Mouse (Mus musculus) CH12.LX (cell line): ENCODE measurements at regions not wholly inside any gene's neighbourhood (a gene's known extent, or its start where the extent isn't known, plus 50 kb on each side); places are given as distances from the start of the nearest gene placed in this dataset.

Experiments
- CTCF ChIP-seq, 2 experiments: IDR thresholded peaks in 1 of 2; conservative IDR thresholded peaks in 1 of 2; 2 replicates each; pipeline ENCODE4 v1.5.1; 2011 to 2012; ENCODE audit warnings: low read depth in 2 of 2, low read length in 2 of 2, improper control_type of control experiment in 1 of 2, inconsistent platforms in 1 of 2, mild to moderate bottlenecking in 1 of 2, moderate library complexity in 1 of 2
- E2F4 ChIP-seq: IDR thresholded peaks from 2 replicates; pipeline ENCODE4 v1.6.1; 2011; ENCODE audit warnings: low read depth, low read length, improper control_type of control experiment; ENCODE audit not compliant: insufficient replicate concordance
- EP300 ChIP-seq: IDR thresholded peaks from 2 replicates; pipeline ENCODE4 v1.6.1; 2011; ENCODE audit warnings: low read length, improper control_type of control experiment
- POLR2A ChIP-seq: IDR thresholded peaks from 2 replicates; pipeline ENCODE4 v1.6.1; 2011; ENCODE audit warnings: low read depth, mild to moderate bottlenecking, improper control_type of control experiment, low read length
- POLR2AphosphoS2 ChIP-seq: IDR thresholded peaks from 2 replicates; pipeline ENCODE4 v1.6.1; 2011; ENCODE audit warnings: low read depth, low read length, improper control_type of control experiment
- RCOR1 ChIP-seq: conservative IDR thresholded peaks from 2 replicates; pipeline ENCODE4 v1.6.1; 2012; ENCODE audit warnings: low read depth, mild to moderate bottlenecking, inconsistent platforms, low read length, improper control_type of control experiment
- SIN3A ChIP-seq: IDR thresholded peaks from 2 replicates; pipeline ENCODE4 v1.6.1; 2012; ENCODE audit warnings: low read length, improper control_type of control experiment, inconsistent platforms
- TBP ChIP-seq: conservative IDR thresholded peaks from 2 replicates; pipeline ENCODE4 v1.6.1; 2011; ENCODE audit warnings: low read depth, low read length, improper control_type of control experiment
- TCF12 ChIP-seq: IDR thresholded peaks from 2 replicates; pipeline ENCODE4 v1.6.1; 2014; ENCODE audit warnings: low read depth, mild to moderate bottlenecking, inconsistent platforms, low read length, improper control_type of control experiment
- USF1 ChIP-seq: IDR thresholded peaks from 2 replicates; pipeline ENCODE4 v1.6.1; 2014; ENCODE audit warnings: low read depth, mild to moderate bottlenecking, inconsistent platforms, low read length, improper control_type of control experiment

DNA sequence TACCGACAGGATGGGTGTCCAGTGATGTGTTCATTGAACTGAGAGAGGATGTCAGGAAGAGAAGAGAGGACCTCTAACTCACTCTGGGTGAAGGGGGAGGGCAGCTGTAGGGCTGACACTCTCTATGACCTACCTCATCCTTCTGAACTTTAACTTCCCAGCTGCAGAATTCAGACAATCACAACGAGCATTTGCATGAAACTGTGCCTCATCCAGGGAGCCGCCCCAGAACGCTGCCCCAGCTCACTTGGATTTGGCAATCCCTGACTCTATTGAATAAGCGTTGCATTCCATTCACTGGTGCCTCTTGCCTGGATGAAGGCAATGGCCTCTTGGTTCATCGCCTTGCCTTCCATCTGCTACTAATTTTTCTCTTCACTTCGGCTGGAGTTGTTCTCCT, 223.9 kb upstream of the Gm12728 start:
- TF ChIP-seq POLR2A (no peak), SIN3A (no peak), POLR2AphosphoS2 (no peak), EP300 (no peak), RCOR1 (no peak), CTCF (conservative IDR thresholded peaks at IDR 0.05 in 1 of 2, IDR thresholded peaks at IDR 0.05 in 1 of 2; ENCODE audit: low read depth in 2 of 2, low read length in 2 of 2) (no peak), USF1 (no peak), E2F4 (no peak), TBP (no peak), TCF12 (no peak)
